Mouse (Mus musculus): ENCODE data around the gene 4933415F23Rik. TPM values are rescaled to one million over a fixed set of nuclear protein-coding genes. Genes with fewer than 3 reads are reported as not detected.

Gene 4933415F23Rik
- total RNA-seq (2021): not detected in 2 replicates
- long read RNA-seq, experiment 1: 0 reads
- long read RNA-seq, experiment 2: 0 reads

DNA sequence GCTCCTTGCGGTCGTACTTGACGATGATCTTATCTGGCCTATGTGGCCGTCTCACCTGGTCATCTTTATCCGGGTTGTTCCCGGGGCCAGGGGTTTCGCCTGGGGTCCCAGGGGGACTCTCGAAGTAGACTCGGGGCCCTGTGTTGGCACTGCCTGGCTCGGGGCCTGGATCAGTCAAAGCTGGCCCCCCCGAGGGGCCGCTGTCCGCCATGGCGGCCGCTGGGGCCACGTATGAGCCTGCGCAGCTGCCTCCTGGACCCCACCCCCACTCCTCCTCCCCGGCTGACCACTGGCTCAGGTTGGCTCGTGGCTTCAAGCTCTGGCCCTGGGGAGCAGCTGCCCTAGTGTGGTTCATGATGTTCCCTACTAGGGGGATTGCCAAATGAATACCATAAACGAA, at the start of gene 4933415F23Rik:
4933415F23Rik (minus strand) TSS at position 233 of the 400 bp plus-strand sequence.
- no peak for DNase-seq

GRCm38 (mm10) chr1:23151722-23152121, 49.7 kb upstream of the 4933415F23Rik start:
- DNase-seq: no peak

GRCm38 (mm10) chr1:23146198-23146873, 44.3 kb upstream of the 4933415F23Rik start:
- no peak for DNase-seq

DNA sequence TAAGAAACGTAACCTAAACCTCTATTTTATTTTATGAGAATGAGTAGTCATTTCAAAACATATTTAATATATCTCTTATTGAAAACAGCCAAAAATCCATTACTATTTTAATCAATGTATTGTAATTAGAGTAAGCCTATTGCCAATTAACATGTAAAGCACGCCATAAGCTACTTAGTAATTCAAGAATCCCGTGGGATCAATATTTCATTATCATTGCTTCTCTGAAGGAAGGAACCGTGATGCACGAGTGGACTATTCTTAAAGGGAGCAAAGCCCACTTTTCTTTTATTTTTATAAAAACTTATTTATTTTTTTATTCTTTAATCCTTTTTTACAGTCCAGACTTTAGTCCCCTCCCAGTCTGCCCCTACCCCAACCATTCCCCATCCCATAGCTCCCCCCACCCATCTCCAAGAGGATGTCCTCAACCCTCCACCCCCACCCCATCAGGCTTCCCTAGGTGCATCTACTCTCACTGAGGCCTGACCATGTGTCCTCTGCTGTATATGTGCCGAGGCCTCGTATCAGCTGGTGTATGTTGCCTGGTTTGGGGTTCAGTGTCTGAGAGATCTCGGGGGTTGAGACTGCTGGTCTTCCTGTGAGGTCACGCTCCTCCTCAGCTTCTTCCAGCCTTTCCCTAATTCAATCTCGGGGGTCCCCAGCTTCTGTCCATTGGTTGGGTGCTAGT, 39.2 kb upstream of the 4933415F23Rik start:
- no peak for DNase-seq

- DNase-seq: peak; percentile 15
Observed at GRCm38 (mm10) chr1:23140530-23140929, 38.5 kb upstream of the 4933415F23Rik start.

DNA sequence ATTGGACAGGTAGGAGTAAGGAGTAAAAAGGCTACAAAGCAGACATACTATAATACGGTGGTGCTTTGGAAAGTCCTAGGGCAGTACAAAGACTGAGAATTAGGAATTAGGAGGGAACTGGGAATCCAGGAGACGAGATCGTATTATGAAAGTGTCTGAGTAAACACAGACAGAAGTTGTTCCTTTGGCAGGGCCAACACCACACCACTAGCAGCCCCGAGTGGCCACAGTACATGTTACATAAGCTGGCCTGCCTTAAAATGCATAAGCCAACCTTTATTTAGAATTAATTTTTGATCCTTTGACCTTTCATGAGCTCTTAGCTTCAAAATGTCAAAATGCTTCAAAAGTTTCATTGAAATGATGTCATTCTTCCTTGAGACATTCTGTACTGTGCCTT, 18.8 kb upstream of the 4933415F23Rik start:
- DNase-seq: no peak

GRCm38 (mm10) chr1:23119406-23119805, 17.4 kb upstream of the 4933415F23Rik start:
- DNase-seq: no peak

- DNase-seq: peak; percentile 24
Observed at GRCm38 (mm10) chr1:23117423-23117822, 15.4 kb upstream of the 4933415F23Rik start.

DNA sequence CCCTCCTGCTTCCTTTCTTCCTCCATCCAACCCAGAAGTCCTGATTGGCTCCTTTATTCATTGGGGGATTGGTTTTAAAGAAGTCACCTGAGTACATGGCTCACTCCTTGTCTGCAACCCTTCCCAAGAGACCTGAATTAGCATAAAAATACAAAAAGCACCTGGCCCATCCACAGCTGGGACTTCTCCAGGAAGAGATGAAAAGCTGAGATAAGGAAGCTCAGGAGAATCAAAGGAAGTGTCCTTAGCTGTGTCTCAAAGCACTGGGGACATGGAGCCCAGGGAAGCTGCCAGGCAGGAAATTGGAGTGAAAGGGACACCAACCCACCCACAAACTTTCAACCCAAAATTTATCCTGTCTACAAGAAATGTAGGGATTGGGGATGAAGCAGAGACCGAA, 7.1 kb upstream of the 4933415F23Rik start:
- no peak for DNase-seq

DNA sequence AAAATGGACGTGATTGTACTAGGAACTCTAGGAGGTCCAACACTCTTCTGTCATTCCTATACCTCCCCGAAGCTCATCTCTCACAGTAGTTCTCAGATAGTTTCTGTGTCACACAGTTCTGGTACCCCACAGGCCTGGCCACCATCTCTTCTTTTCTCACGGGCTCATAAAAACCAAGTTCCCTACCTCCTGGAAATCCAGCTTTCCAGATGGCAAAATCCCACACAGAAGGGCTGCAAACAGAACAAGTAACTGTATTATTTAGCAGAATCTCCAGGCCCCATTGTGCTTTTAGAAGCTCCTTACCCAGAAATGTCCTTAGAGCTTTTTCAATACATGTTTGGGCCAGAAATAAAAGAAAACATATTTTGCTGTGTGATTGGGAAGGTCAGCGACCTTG, 828 bp upstream of the 4933415F23Rik start:
- DNase-seq: no peak

DNA sequence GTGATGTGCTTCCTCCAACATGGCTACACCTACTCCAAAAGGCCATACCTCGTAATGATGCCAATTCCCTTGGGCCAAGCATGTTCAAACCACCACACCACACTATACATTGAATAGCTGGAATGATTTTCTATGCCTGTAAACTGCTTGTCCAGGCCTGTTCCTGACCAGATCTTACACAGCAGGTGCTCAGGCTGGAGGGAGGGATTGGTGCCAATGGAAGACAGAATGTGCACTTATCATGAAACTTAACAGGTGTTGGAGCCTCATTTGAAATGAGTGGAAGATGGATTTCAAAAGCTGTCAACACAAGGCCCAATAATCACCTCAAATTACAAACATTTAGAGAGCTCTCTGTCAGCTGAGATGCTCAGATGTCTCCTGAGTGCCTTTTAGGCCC, 2.3 kb downstream of the 4933415F23Rik start:
- no peak for DNase-seq

GRCm38 (mm10) chr1:23098451-23098850, 3.6 kb downstream of the 4933415F23Rik start:
- no peak for DNase-seq

GRCm38 (mm10) chr1:23097996-23098395, 4.1 kb downstream of the 4933415F23Rik start:
- peak; percentile 6 for DNase-seq

DNA sequence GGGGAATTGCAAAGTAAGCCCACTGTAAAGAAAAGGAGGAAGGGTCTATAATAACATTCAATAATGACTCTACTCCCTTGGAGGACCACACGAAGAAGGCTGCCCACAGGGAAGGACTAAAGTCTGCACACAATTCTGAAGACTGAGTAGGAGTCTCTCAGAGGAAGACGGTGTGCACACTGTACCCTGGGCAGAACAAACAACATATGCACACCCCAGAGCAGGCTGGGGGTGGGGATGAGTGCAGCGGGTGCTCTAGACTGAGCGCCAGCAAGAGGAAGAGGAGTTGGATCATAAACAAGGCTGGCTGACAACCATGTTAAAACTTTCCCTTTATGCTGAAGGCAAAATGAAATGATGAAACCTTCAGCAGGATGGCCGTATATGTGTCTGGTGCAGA, 34.3 kb downstream of the 4933415F23Rik start:
- no peak for DNase-seq

- no peak for DNase-seq
Observed at GRCm38 (mm10) chr1:23064717-23065475, 37.2 kb downstream of the 4933415F23Rik start.

DNA sequence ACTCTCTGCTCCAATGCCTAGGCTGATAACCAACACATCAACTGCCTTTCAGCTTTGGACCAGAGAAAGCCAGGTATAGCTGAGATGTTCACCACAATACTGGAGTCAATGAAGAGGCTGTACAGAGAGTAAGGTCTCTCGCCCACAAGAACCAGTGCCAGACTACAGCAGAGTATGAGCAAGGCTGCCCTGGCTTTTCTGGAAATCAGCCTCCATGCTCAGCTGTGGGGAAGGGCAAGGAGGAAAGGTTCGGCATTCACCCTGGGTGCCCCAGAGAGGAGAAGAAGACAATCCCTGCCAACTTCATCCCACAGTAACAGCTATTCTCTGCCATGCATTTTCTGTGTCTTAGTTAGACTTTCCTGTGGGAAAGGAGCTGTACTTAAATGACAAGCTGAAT, 38.1 kb downstream of the 4933415F23Rik start:
- no peak for DNase-seq

DNA sequence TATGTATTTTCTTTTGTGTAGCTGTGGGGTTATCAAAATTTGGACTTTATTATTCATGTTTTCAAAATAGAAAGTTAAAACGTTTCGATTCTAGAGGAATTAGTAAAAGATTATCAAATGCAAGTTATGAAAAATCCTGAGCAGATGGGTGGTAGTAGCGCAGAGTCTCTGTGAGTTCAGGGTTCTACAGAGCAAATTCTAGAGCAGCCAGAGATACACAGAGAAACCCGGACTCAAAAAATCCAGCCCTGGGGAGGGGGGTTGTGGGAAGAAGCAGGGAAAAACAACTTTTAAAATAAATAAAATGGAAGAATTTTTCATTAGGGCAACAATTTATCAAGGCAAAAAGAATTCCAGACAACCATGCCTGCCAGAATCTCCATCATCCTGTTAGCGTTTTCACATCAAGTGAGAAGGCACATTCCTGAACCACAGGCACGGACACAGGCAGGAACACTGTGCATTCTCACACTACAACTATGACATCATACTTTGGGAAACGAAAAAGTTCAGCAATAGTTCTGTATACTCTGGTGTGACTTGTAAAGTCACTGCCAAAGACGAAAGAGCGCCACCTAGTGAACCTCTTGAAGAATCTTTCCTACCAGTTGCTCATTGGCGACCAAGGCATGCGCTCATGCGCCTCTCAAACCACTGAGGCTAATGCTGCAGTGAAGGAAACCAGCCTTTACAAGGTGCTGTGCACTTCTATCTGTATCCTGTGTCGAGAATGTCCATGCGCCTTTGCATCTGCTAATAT, 40.3 kb downstream of the 4933415F23Rik start:
- DNase-seq: peak; percentile 37

DNA sequence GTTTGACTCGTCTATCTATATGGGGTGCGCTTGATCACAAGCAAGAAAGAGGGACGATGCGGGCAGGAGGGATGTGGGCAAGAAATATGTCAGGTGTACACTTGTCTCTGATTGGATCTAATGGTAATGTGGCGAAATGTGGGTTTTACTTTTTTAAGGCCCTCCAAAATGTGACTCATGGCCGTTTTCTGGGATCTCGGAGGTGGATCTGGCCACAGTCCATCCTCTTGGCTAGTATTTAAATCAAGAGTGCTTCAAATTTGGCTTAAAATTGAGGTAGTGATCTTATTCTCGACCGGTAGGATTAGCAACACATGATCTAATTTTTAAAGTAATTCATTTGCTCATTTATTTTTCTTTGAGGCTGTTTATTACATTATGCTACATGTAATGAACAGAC, 42.0 kb downstream of the 4933415F23Rik start:
- DNase-seq: no peak
